Mouse (Mus musculus) olfactory bulb, adult 2 months (tissue): ENCODE results near the gene Smpdl3a.

Experiments used
- CTCF ChIP-seq: fragments of 200-500 bp; IDR thresholded peaks from 2 replicates; pipeline ENCODE4 v1.5.1; 2012; ENCODE audit warnings: low read depth, mild to moderate bottlenecking, low read length, moderate library complexity; ENCODE audit not compliant: insufficient read depth
- POLR2A ChIP-seq: fragments of 200-500 bp; IDR thresholded peaks from 2 replicates; pipeline ENCODE4 v1.6.1; 2012; ENCODE audit warnings: mild to moderate bottlenecking, low read depth, low read length, moderate library complexity; ENCODE audit not compliant: insufficient read depth

DNA sequence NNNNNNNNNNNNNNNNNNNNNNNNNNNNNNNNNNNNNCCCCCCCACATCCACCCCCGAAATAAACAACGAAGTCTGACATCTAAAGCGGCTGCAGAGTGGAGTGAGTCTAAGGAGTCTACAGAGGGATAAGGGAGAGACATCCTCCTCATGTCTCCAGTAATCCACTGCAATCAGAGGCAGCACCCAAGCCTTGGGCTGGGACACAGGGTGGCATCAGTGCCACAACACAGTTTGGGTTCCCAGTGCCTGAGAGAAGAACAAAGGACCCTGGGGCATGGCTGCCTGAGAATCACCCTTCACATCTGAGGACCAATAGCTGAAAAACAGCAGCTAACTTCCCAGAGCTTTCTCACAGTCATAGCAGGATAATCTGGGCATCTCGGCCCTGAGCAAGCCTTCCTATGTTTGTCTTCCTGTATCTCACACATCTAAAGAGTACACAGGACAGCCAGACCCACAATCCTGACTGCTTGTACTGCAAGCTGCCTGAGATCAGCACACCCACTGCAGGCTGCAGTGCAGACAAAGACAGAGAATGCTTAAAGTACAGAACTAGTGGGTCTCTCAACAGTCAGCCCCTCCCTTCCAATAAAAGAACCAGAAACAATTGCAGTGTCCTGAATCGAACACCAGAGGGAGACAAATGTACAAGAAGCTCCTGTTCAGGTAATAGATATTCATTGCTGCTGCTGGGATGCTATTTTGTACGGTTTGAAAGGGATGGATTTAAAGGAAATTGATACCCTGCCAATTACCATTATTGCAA, 54.0 kb downstream of the Smpdl3a start:
- no peak for TF ChIP-seq CTCF
- no peak for TF ChIP-seq POLR2A
